Mouse (Mus musculus): ENCODE results near the gene D330020A13Rik. TPM values are rescaled to one million over a fixed set of nuclear protein-coding genes. Genes with fewer than 3 reads are reported as not detected.

D330020A13Rik gene
- polyA plus RNA-seq, 1 experiment from 2014 or later: not detected

Other genes starting within 250 kb of the D330020A13Rik start
- not detected in 2 replicates for gene Ninj2, start 201.0 kb upstream of the D330020A13Rik start, polyA plus RNA-seq (2015; fragmentation: Nextera tagmentation; extraction: Ambion mirVana)
- 0.17 and 0.24 TPM in 2 replicates for gene B4galnt3, start 195 bp downstream of the D330020A13Rik start, polyA plus RNA-seq (2015; fragmentation: Nextera tagmentation; extraction: Ambion mirVana)
- gene Kdm5a, start 69.8 kb downstream of the D330020A13Rik start, polyA plus RNA-seq (2015; fragmentation: Nextera tagmentation; extraction: Ambion mirVana): 47.1 and 48.3 TPM in 2 replicates
- 13.3 and 13.7 TPM in 2 replicates for gene Ccdc77, start 70.0 kb downstream of the D330020A13Rik start, polyA plus RNA-seq (2015; fragmentation: Nextera tagmentation; extraction: Ambion mirVana)
- gene Il17ra, start 168.9 kb downstream of the D330020A13Rik start, polyA plus RNA-seq (2015; fragmentation: Nextera tagmentation; extraction: Ambion mirVana): 4.6 and 5.3 TPM in 2 replicates
- gene Tmem121b, start 199.4 kb downstream of the D330020A13Rik start, polyA plus RNA-seq (2015; fragmentation: Nextera tagmentation; extraction: Ambion mirVana): 3.3 and 3.5 TPM in 2 replicates
- 15.3 and 16.4 TPM in 2 replicates for gene Hdhd5, start 237.0 kb downstream of the D330020A13Rik start, polyA plus RNA-seq (2015; fragmentation: Nextera tagmentation; extraction: Ambion mirVana)